Mouse (Mus musculus): ENCODE results near the gene Tmem114. TPM values are rescaled to one million over a fixed set of nuclear protein-coding genes. Genes with fewer than 3 reads are reported as not detected.

Tmem114 gene
- polyA plus RNA-seq, 1 experiment: not detected

GRCm38 (mm10) chr16:8413441-8413840 lies 11.5 kb downstream of the Tmem114 start:
- H3K36me3 ChIP-seq (ENCODE audit: control insufficient read depth, insufficient read depth, low read length): no peaks in the 10 kb centered on the region
- H3K4me3 ChIP-seq (ENCODE audit: extremely low read depth, insufficient read depth, insufficient read length): no peak overlapping the region
- H3K4me1 ChIP-seq (ENCODE audit: control insufficient read depth, insufficient read depth, insufficient read length): no peaks in the 10 kb centered on the region
- no peak for DNase-seq (ENCODE audit: low read depth in 1 of 2, low spot score in 2 of 2)
- no peaks in the 10 kb centered on the region for H3K27me3 ChIP-seq (ENCODE audit: control insufficient read depth, insufficient read depth, low read length)
- WGBS: 87% methylated on average over 8 of the region's 8 CpGs
- no peak overlapping the region for H3K27ac ChIP-seq (ENCODE audit: insufficient read depth, low read length)
- TF ChIP-seq POLR2A (IDR thresholded peaks at IDR 0.05; ENCODE audit: low read depth, low read length) (no peak), CTCF (IDR thresholded peaks at IDR 0.05; ENCODE audit: extremely low read depth, insufficient read depth, insufficient read length, insufficient replicate concordance) (no peak)

DNA sequence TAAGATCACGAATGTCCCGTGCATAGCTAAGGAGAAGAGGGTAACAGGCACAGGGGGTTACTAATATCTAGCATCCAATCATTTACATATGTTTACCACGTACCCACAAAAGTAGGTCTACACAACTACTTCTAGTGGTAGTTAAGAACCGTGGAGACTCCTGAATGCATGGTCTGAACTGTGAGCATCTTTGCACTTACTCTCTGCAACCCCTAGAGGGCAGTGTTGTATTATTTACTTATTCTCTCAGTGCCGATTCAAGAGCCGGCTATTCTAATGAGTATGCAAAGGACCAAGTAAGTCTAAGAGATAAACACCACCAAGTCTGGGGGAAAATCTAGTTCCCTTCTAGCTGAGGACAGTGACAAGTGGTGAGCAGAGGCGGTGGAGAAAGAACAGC lies 12.7 kb downstream of the Tmem114 start:
- Histone ChIP-seq H3K36me3 (ENCODE audit: control insufficient read depth, insufficient read depth, low read length) (no peaks in the 10 kb centered on the region), H3K4me1 (ENCODE audit: control insufficient read depth, insufficient read depth, insufficient read length) (no peaks in the 10 kb centered on the region), H3K27ac (ENCODE audit: insufficient read depth, low read length) (no peak overlapping the region), H3K27me3 (ENCODE audit: control insufficient read depth, insufficient read depth, low read length) (no peaks in the 10 kb centered on the region), H3K4me3 (ENCODE audit: extremely low read depth, insufficient read depth, insufficient read length) (no peak overlapping the region)
- TF ChIP-seq CTCF (IDR thresholded peaks at IDR 0.05; ENCODE audit: extremely low read depth, insufficient read depth, insufficient read length, insufficient replicate concordance) (no peak), POLR2A (IDR thresholded peaks at IDR 0.05; ENCODE audit: low read depth, low read length) (no peak)
- 9% methylated on average over 7 of the region's 7 CpGs for WGBS
- DNase-seq (ENCODE audit: low read depth in 1 of 2, low spot score in 2 of 2): peak in 1 of 2 experiments; percentile 33

DNA sequence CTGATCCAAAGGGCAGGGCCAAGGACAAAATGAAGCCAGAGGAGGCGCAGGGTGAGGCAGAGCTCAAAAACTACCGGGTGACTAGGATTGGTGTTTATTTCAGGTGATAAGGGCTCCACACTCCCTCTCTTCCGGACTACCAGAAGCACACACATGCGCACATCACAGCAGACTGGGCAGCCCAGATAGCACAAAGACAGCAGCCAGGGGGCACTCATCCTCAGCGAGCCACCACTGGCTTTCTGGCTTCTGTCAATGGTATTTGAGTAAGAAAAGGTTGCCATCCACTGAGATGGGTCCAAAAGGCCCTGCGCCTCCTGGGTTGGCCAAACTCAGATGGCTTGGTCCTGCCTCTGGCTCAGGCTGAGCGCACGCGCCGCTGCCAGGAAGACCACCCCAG lies 15.7 kb downstream of the Tmem114 start:
- no peak overlapping the region for H3K27ac ChIP-seq (ENCODE audit: insufficient read depth, low read length)
- no peaks in the 10 kb centered on the region for H3K27me3 ChIP-seq (ENCODE audit: control insufficient read depth, insufficient read depth, low read length)
- 44% methylated on average over 10 of the region's 10 CpGs for WGBS
- peak in 1 of 2 experiments; percentile 3 for DNase-seq (ENCODE audit: low read depth in 1 of 2, low spot score in 2 of 2)
- no peaks in the 10 kb centered on the region for H3K4me1 ChIP-seq (ENCODE audit: control insufficient read depth, insufficient read depth, insufficient read length)
- no peak overlapping the region for H3K4me3 ChIP-seq (ENCODE audit: extremely low read depth, insufficient read depth, insufficient read length)
- TF ChIP-seq POLR2A (IDR thresholded peaks at IDR 0.05; ENCODE audit: low read depth, low read length): no peak
- no peak for TF ChIP-seq CTCF (IDR thresholded peaks at IDR 0.05; ENCODE audit: extremely low read depth, insufficient read depth, insufficient read length, insufficient replicate concordance)
- H3K36me3 ChIP-seq (ENCODE audit: control insufficient read depth, insufficient read depth, low read length): no peaks in the 10 kb centered on the region

GRCm38 (mm10) chr16:8406708-8407107 lies 18.2 kb downstream of the Tmem114 start:
- no peaks in the 10 kb centered on the region for H3K36me3 ChIP-seq (ENCODE audit: control insufficient read depth, insufficient read depth, low read length)
- H3K27me3 ChIP-seq (ENCODE audit: control insufficient read depth, insufficient read depth, low read length): no peaks in the 10 kb centered on the region
- H3K27ac ChIP-seq (ENCODE audit: insufficient read depth, low read length): no peak overlapping the region
- no peak overlapping the region for H3K4me3 ChIP-seq (ENCODE audit: extremely low read depth, insufficient read depth, insufficient read length)
- DNase-seq (ENCODE audit: low read depth in 1 of 2, low spot score in 2 of 2): peak; percentile 40 to 45
- H3K4me1 ChIP-seq (ENCODE audit: control insufficient read depth, insufficient read depth, insufficient read length): no peaks in the 10 kb centered on the region
- TF ChIP-seq CTCF (IDR thresholded peaks at IDR 0.05; ENCODE audit: extremely low read depth, insufficient read depth, insufficient read length, insufficient replicate concordance) (peak; percentile 44; the same call in 1 of the 2 replicates), POLR2A (IDR thresholded peaks at IDR 0.05; ENCODE audit: low read depth, low read length) (no peak)
- WGBS: 1% methylated on average over 6 of the region's 6 CpGs

GRCm38 (mm10) chr16:8402663-8403062 lies 22.3 kb downstream of the Tmem114 start:
- WGBS: 89% methylated on average over 2 of the region's 2 CpGs

GRCm38 (mm10) chr16:8401171-8401955 lies 23.6 kb downstream of the Tmem114 start:
- TF ChIP-seq CTCF (IDR thresholded peaks at IDR 0.05; ENCODE audit: extremely low read depth, insufficient read depth, insufficient read length, insufficient replicate concordance) (no peak), POLR2A (IDR thresholded peaks at IDR 0.05; ENCODE audit: low read depth, low read length) (no peak)
- H3K36me3 ChIP-seq (ENCODE audit: control insufficient read depth, insufficient read depth, low read length): no peaks in the 10 kb centered on the region
- DNase-seq (ENCODE audit: low read depth in 1 of 2, low spot score in 2 of 2): no peak
- no peak overlapping the region for H3K27ac ChIP-seq (ENCODE audit: insufficient read depth, low read length)
- no peaks in the 10 kb centered on the region for H3K27me3 ChIP-seq (ENCODE audit: control insufficient read depth, insufficient read depth, low read length)
- WGBS: 64% methylated on average over 9 of the region's 9 CpGs
- H3K4me1 ChIP-seq (ENCODE audit: control insufficient read depth, insufficient read depth, insufficient read length): no peaks in the 10 kb centered on the region
- H3K4me3 ChIP-seq (ENCODE audit: extremely low read depth, insufficient read depth, insufficient read length): no peak overlapping the region

More at GRCm38 (mm10) chr16:8402663-8403062, 22.3 kb downstream of the Tmem114 start:
- H3K27ac ChIP-seq (ENCODE audit: insufficient read depth, low read length): no peak overlapping the region
- H3K27me3 ChIP-seq (ENCODE audit: control insufficient read depth, insufficient read depth, low read length): no peaks in the 10 kb centered on the region
- no peaks in the 10 kb centered on the region for H3K4me1 ChIP-seq (ENCODE audit: control insufficient read depth, insufficient read depth, insufficient read length)
- H3K36me3 ChIP-seq (ENCODE audit: control insufficient read depth, insufficient read depth, low read length): no peaks in the 10 kb centered on the region
- TF ChIP-seq CTCF (IDR thresholded peaks at IDR 0.05; ENCODE audit: extremely low read depth, insufficient read depth, insufficient read length, insufficient replicate concordance) (no peak), POLR2A (IDR thresholded peaks at IDR 0.05; ENCODE audit: low read depth, low read length) (no peak)
- H3K4me3 ChIP-seq (ENCODE audit: extremely low read depth, insufficient read depth, insufficient read length): no peak overlapping the region
- no peak for DNase-seq (ENCODE audit: low read depth in 1 of 2, low spot score in 2 of 2)

DNA sequence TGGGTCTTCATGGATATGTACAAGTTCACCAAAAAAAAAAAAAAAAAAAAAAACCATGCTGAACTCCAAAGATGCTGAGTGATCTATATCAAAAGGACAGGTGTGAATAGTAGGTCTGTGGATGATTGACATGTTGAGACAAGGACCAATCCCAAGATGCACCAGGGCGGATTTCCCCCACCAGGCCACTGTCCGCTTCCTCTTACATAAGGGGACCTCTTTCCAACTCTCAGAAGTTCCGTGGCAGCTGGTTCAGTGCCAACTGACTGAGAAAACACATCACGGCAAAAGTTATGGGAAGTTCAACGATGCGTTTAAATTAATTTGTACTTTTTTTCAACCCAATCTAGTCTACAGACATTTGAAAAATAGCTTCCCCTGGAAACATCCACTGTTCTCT lies 25.1 kb downstream of the Tmem114 start:
- no peak for DNase-seq (ENCODE audit: low read depth in 1 of 2, low spot score in 2 of 2)
- WGBS: 62% methylated on average over 6 of the region's 6 CpGs

More for the DNA sequence above, 25.1 kb downstream of the Tmem114 start:
- TF ChIP-seq POLR2A (IDR thresholded peaks at IDR 0.05; ENCODE audit: low read depth, low read length) (no peak), CTCF (IDR thresholded peaks at IDR 0.05; ENCODE audit: extremely low read depth, insufficient read depth, insufficient read length, insufficient replicate concordance) (no peak)
- H3K36me3 ChIP-seq (ENCODE audit: control insufficient read depth, insufficient read depth, low read length): no peaks in the 10 kb centered on the region
- no peaks in the 10 kb centered on the region for H3K27me3 ChIP-seq (ENCODE audit: control insufficient read depth, insufficient read depth, low read length)
- H3K4me1 ChIP-seq (ENCODE audit: control insufficient read depth, insufficient read depth, insufficient read length): no peaks in the 10 kb centered on the region
- no peak overlapping the region for H3K4me3 ChIP-seq (ENCODE audit: extremely low read depth, insufficient read depth, insufficient read length)
- no peak overlapping the region for H3K27ac ChIP-seq (ENCODE audit: insufficient read depth, low read length)
